Mouse (Mus musculus) T-cell, adult 2 months (primary cell): ENCODE results near the gene Aarsd1.
"Not testable (repeated sequence)": the region's sequence is repeated elsewhere in the genome, so short reads cannot be mapped to it uniquely, and the experiment has no call there.

Source experiments
- DNase-seq: peaks from one replicate; pipeline ENCODE4 v3.0.0; 2022; ENCODE audit warnings: low spot score

Gene Aarsd1

GRCm38 (mm10) chr11:101417101-101417855 is at the start of gene Aarsd1:
TSS of gene Aarsd1 (minus strand) at chr11:101417615.
- peak; percentile 84 for DNase-seq

- not testable (repeated sequence) for DNase-seq
Observed at GRCm38 (mm10) chr11:101466552-101466950, 49.1 kb upstream of the Aarsd1 start.

GRCm38 (mm10) chr11:101465869-101466551 is 48.6 kb upstream of the Aarsd1 start, which contains the start of gene Vat1:
TSS of gene Vat1 (minus strand) at chr11:101466230.
- peak; percentile 47 for DNase-seq

GRCm38 (mm10) chr11:101465101-101465868 is 47.9 kb upstream of the Aarsd1 start:
- peak; percentile 67 for DNase-seq

GRCm38 (mm10) chr11:101464211-101465100 is 47.0 kb upstream of the Aarsd1 start, which contains the start of gene Rnd2:
TSS of gene Rnd2 (plus strand) at chr11:101464999.
- no peak for DNase-seq

- DNase-seq: no peak
Observed at GRCm38 (mm10) chr11:101462583-101463440, 45.4 kb upstream of the Aarsd1 start.

GRCm38 (mm10) chr11:101462141-101462540 is 44.7 kb upstream of the Aarsd1 start:
- no peak for DNase-seq

- no peak for DNase-seq
Observed at GRCm38 (mm10) chr11:101460321-101460720, 42.9 kb upstream of the Aarsd1 start.

- no peak for DNase-seq
Observed at GRCm38 (mm10) chr11:101459716-101460115, 42.3 kb upstream of the Aarsd1 start.

GRCm38 (mm10) chr11:101458217-101458616 is 40.8 kb upstream of the Aarsd1 start:
- DNase-seq: no peak

GRCm38 (mm10) chr11:101457631-101458030 is 40.2 kb upstream of the Aarsd1 start:
- no peak for DNase-seq

GRCm38 (mm10) chr11:101455627-101456026 is 38.2 kb upstream of the Aarsd1 start:
- DNase-seq: no peak

GRCm38 (mm10) chr11:101454702-101455101 is 37.3 kb upstream of the Aarsd1 start:
- no peak for DNase-seq

- DNase-seq: no peak
Observed at GRCm38 (mm10) chr11:101452093-101452774, 34.8 kb upstream of the Aarsd1 start.

- no peak for DNase-seq
Observed at GRCm38 (mm10) chr11:101451536-101451935, 34.1 kb upstream of the Aarsd1 start.

- peak; percentile 34 for DNase-seq
Observed at GRCm38 (mm10) chr11:101450394-101450793, 33.0 kb upstream of the Aarsd1 start.

- DNase-seq: not testable (repeated sequence)
Observed at GRCm38 (mm10) chr11:101449596-101449995, 32.2 kb upstream of the Aarsd1 start.

GRCm38 (mm10) chr11:101448899-101449298 is 31.5 kb upstream of the Aarsd1 start:
- no peak for DNase-seq

- peak; percentile 82 for DNase-seq
Observed at GRCm38 (mm10) chr11:101448274-101448746, 30.9 kb upstream of the Aarsd1 start, which contains the start of gene Ifi35. TSS of gene Ifi35 (plus strand) at chr11:101448407.

- DNase-seq: peak; percentile 28
Observed at GRCm38 (mm10) chr11:101447786-101448185, 30.4 kb upstream of the Aarsd1 start.
